Mouse (Mus musculus): ENCODE results near the gene Bach1.

Gene Bach1

DNA sequence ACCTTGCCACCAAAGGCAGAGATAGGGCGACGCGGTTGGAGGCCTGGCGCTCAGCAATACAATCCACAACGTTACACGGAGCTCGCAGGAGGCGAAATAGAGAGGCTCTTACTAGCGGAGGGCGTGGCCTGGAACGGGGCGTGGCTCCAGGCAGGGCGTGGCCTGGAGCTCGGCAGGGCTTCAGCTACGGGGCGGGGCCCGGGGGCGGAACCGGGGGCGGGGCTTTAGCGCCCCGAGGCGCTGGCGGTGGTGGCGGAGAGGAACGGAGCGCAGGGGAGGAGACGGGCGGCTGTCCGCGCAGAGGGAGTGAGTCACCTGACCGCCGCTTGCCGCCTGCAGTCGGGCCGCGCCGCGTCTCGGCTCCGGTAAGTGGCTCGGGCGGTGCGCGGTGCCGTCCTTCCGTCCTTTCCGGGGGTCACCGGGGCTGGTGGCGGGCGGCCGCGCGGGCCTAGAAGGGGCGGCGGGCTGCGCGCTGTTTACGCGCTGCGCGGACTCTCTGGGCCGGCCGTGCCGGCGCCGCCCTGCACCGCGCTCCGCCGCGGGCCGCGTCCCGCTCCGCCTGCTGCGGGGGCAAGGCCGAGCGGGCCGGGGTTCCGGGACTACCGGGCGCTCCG is at the start of gene Bach1:
Bach1 (plus strand) TSS at position 254 of the 614 bp plus-strand sequence.
- DNase-seq (ENCODE audit: low spot score in 2 of 2) = peak; percentile 94 to 95

GRCm38 (mm10) chr16:87652344-87652743 is 46.4 kb upstream of the Bach1 start:
- no peak for DNase-seq (ENCODE audit: low spot score in 2 of 2)

DNA sequence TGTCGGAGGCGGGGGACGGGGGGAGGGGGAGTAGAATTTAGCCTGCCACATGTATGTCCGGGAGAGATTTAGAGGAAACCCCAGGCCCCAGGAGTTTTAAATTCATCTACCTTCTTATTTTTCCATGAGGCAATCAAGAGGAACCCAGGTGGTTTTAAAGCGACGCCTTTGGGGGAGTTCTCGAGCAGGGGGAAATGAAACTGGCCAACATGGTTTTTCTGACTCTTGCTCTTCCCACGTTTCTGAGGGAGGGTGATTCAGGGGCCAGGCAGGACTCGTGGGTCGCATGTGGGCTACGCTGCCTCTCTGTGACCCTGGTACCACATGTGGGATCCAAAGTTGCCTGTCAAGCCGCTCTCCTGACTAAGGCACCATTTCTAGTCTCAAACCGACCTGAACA is 45.8 kb upstream of the Bach1 start:
- no peak for DNase-seq (ENCODE audit: low spot score in 2 of 2)

GRCm38 (mm10) chr16:87654016-87654575 is 44.6 kb upstream of the Bach1 start:
- no peak for DNase-seq (ENCODE audit: low spot score in 2 of 2)

DNA sequence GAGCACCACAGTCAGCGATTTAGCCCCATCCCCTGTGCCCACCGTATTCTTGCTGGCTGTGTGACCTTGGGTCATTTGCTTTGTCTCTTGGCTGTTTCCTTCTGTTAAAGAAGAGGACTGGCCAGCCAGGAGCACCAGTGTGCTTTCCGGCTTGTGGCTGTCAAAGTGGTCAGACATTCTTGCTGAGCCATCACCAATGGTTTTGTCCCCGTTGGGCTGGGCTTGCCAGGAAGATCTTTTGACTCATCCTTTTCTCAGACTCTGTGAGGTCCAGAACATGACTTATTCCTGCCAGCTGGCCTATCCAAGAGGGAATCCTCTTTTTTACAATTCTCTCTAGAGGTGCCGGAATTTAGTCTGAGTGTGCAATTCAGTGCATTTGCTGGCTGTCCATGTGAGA is 43.7 kb upstream of the Bach1 start:
- peak in 1 of 2 experiments; percentile 39 for DNase-seq (ENCODE audit: low spot score in 2 of 2)

DNA sequence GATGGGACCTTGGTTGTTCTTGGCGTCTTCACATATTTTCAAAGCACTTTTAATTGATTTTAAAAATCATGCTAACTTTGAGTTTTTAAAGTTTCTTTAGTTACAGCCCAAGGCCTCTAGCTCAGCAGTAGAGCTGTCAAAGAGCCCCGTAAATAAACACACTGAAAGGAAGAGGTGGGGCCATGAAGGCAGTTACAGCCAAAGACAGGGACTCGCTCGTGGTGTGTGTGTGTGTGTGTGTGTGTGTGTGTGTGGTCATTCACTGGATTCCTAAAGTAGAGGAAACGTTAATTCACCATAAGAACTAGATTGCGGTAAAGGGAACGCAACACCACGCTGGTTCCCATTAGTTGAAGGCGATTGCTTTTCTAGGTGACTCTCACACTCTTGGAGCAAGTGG is 43.2 kb upstream of the Bach1 start:
- DNase-seq (ENCODE audit: low spot score in 2 of 2) = no peak

- DNase-seq (ENCODE audit: low spot score in 2 of 2) = no peak
These were observed 42.0 kb upstream of the Bach1 start for GRCm38 (mm10) chr16:87656771-87657170.

DNA sequence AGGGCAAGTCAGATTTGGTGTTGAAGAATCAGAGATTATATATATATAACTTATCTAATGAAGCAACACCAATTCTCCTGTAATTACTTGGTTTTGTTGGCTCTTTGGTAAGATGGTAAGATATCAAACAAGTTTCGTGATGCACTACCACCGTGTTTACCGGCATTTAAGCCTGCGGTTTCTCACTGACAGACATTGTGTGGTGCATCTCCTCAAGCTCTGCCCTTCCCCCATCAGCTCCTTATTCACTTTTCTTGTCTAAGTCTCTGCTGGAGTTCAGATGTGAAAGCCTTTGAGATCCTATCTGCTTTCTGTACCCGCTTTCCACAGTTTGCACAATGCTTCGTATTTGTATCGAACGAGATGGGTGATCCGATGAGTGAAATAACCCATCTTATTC is 41.5 kb upstream of the Bach1 start:
- DNase-seq (ENCODE audit: low spot score in 2 of 2) = no peak

GRCm38 (mm10) chr16:87661024-87661471 is 37.7 kb upstream of the Bach1 start:
- peak; percentile 35 to 55 for DNase-seq (ENCODE audit: low spot score in 2 of 2)

GRCm38 (mm10) chr16:87661636-87662035 is 37.1 kb upstream of the Bach1 start:
- no peak for DNase-seq (ENCODE audit: low spot score in 2 of 2)

DNA sequence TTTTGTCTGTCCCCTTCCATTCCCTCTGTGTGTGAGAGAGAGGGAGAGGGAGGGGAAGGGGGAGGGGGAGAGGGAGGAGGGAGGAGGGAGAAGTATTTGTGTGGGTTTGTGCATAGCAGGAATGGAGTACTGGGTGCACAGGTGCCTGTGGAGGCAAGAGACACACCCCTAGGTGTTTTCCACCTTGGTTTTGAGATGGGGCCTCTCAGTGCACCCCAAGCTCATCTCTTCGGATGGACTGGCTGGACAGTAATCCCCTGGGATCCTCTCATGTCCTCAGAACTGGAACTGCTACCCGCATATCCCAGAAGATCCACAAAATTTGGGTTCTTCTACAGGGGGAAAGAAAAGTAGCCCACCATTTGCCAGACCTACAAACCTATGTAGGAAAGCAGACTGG is 36.2 kb upstream of the Bach1 start:
- no peak for DNase-seq (ENCODE audit: low spot score in 2 of 2)

DNA sequence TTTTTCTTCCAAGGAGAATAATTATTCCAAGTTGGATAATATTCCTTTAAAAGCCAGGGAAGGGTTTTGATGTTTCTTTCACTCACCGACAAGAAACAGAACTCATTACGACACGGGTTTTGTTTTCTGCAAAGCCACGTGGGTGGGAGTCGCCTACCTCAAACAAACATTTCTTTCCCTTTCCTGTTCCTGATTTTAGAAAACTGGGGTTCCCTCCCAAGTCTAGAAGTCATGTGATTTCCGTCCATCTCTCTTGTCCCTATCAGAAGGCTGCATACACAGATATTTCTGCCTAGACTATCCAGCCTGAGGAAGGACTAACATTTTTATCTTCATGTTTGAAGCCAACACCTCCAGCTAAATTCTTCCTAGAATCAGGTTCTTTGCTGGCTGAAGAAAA is 34.9 kb upstream of the Bach1 start:
- DNase-seq (ENCODE audit: low spot score in 2 of 2) = no peak

DNA sequence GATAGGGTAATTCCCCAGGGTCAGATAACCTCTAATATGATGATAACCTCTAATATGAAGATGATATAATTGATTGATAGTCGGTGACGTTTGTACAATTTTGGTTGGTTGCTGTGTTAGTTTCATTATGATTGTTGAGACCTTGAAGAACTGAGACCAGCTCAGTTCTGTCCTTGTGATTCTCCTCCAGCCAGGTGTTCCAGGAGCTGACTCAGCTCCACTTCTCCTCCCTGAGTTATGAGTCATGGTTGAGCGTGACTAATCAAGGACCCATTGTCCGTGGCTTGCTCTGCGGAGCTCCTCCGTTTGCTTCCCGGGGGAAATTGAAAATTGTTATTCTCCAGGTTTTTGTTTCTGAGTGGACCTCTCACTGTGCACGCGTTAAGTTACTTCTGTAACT is 33.5 kb upstream of the Bach1 start:
- DNase-seq (ENCODE audit: low spot score in 2 of 2) = no peak

GRCm38 (mm10) chr16:87665752-87666619 is 32.8 kb upstream of the Bach1 start:
- no peak for DNase-seq (ENCODE audit: low spot score in 2 of 2)

DNA sequence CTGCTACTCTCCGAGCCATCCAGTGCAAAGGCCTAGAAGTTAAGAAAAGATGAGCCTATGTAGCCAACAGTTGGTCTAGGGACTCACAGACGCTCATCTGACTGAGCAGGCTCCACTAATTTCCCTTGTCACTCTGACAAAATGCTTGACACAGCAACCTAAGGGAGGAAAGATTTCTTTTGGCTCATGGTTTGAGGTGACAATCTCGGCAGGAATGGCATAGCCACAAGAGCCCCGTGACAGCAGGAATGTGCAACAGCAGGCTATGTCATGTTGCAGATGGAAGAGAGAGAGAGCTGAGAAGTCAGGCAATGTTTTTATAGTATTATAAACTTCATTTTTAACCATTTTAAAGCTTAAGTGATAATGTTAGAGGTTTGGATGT is 32.1 kb upstream of the Bach1 start:
- DNase-seq (ENCODE audit: low spot score in 2 of 2) = no peak

- DNase-seq (ENCODE audit: low spot score in 2 of 2) = no peak
These were observed 30.7 kb upstream of the Bach1 start for GRCm38 (mm10) chr16:87668002-87668401.

DNA sequence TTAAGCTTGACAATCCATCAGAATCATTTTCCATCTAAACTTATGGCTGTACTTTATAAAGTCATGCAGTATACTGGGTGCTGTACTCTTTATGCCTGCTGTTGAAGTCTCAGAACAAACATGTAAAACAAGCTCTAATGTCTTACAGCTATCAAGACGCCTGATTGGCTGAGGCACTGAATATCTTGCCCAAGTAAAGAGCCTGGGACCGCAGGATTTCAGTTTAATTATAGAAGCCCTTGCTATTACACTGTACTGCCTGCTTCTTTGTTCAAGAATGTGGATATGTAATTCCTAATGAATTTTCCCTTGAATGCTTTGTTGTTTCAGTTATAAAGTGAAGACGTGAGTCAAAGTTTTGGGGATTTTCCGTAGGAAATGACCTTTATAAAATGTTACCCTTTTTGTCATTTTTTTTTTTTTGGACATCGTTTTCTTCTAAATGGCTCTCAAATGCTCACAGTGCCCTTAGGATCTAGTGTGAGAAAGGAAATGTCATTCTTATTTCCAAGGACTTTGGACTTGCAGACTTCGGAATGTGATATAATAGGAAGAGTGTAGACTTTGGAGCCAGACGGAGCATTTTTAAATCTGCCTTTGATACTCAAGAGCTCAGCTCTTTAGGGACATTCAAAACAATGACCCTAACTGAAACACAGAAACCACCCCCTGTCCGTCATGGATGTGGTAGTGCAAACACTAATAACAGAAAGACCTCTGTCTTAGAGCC is 28.5 kb upstream of the Bach1 start:
- no peak for DNase-seq (ENCODE audit: low spot score in 2 of 2)

GRCm38 (mm10) chr16:87670821-87671165 is 28.0 kb upstream of the Bach1 start:
- DNase-seq (ENCODE audit: low spot score in 2 of 2) = no peak

- DNase-seq (ENCODE audit: low spot score in 2 of 2) = no peak
These were observed 27.4 kb upstream of the Bach1 start for GRCm38 (mm10) chr16:87671336-87671735.

GRCm38 (mm10) chr16:87673155-87673554 is 25.6 kb upstream of the Bach1 start:
- DNase-seq (ENCODE audit: low spot score in 2 of 2) = no peak

- no peak for DNase-seq (ENCODE audit: low spot score in 2 of 2)
These were observed 22.6 kb upstream of the Bach1 start for GRCm38 (mm10) chr16:87676182-87676581.

DNA sequence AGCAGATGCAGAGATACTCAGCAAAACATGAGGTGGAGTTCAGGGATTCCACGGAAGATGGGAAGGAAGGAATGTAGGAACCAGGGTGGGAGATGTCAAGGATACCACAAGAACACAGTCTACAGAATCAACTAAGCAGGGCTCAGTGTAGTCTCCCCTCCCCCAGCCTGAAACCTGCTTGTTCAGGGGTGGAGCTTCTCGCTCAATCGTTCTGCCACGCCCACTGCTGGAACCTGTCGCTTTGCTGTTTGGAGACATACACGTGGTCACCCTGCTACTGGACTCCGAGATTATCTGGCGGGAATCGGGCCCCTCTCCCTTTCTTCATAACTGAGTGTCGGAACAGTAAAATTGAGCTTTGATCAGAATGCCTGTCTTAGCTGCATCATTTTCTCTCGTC is 20.1 kb upstream of the Bach1 start:
- DNase-seq (ENCODE audit: low spot score in 2 of 2) = no peak
